Mouse (Mus musculus): ENCODE measurements at regions not wholly inside any gene's neighbourhood (a gene's known extent, or its start where the extent isn't known, plus 50 kb on each side); places are given as distances from the start of the nearest gene placed in this dataset.

DNA sequence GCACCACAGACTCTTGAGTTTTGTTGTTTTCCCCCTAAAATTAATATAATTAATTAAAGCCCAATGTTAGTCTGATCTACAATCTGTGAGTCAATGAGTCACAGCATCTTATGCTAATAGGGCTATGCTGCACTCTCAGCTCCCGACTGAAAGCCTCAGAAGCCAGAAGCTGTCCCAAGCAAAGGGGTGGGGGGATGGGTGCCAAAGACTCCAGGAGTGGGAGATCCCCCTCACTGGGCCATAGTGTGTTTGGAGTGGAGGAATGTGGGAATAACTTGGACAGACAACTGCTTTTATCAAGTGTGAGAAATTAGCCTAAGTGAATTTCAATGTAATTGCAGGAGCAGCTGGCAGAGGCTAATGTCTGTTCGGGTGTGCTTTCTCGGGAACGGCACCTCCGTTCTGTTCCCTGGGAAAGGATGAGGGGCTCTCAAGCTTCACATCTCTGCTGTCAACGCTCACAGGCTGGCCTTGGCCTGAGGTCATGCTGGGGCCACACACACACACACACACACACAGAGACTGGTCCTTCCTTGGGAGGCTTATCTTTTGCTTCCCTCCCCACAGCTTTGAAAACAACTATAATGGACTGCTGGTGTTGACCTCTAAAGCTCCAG is 124.2 kb upstream of the 1700016C15Rik start:
- no peak overlapping the region for H3K9ac ChIP-seq
- DNase-seq (peak; percentile 31), ATAC-seq (peak; percentile 66; the same call in 1 of the 2 replicates)
- TF ChIP-seq CTCF (IDR thresholded peaks at IDR 0.05; ENCODE audit: low read depth), result no peak
- no peaks in the 10 kb centered on the region for H3K27me3 ChIP-seq (ENCODE audit: insufficient read depth, low read length)
- no peak overlapping the region for H3K27ac ChIP-seq (ENCODE audit: low read depth, low read length)
- H3K4me1 ChIP-seq (ENCODE audit: insufficient read depth), result peaks cover 4% of the 10 kb centered on the region; the same call in 1 of the 2 replicates
- H3K9me3 ChIP-seq (ENCODE audit: low read length), result no peaks in the 10 kb centered on the region
- WGBS, result 11% methylated on average over 6 of the region's 6 CpGs
- H3K4me2 ChIP-seq (ENCODE audit: low read depth), result no peak overlapping the region
- no peak overlapping the region for H3K4me3 ChIP-seq (ENCODE audit: low read depth, low read length)
- no peaks in the 10 kb centered on the region for H3K36me3 ChIP-seq (ENCODE audit: insufficient read depth)

DNA sequence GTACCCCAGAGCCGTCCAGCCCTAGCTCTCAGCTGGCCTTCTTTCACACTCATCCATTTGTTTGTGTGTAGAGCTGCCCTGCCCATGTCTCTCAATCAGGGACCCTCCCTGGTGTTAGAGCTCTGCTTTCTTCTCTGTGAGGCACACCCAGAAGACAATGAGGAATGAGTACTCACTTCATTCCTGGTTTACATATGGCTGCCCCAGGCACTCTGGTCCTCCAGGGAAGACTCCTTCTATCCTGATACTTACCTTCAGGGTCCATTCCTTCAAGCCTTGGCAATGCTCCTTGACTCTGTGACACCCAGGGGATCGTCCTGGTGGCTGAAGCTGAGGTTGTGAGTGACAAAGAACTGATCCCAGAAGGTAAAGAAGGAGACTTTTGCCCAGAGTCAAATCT is 122.0 kb upstream of the 1700016C15Rik start:
- 69% methylated on average over 2 of the region's 2 CpGs for WGBS
- H3K4me2 ChIP-seq (ENCODE audit: low read depth), result no peak overlapping the region
- peaks cover 4% of the 10 kb centered on the region; the same call in 1 of the 2 replicates for H3K4me1 ChIP-seq (ENCODE audit: insufficient read depth)
- H3K36me3 ChIP-seq (ENCODE audit: insufficient read depth), result no peaks in the 10 kb centered on the region
- H3K4me3 ChIP-seq (ENCODE audit: low read depth, low read length), result no peak overlapping the region
- no peak for DNase-seq
- H3K27me3 ChIP-seq (ENCODE audit: insufficient read depth, low read length), result no peaks in the 10 kb centered on the region
- H3K9ac ChIP-seq, result no peak overlapping the region
- no peaks in the 10 kb centered on the region for H3K9me3 ChIP-seq (ENCODE audit: low read length)
- H3K27ac ChIP-seq (ENCODE audit: low read depth, low read length), result no peak overlapping the region
- TF ChIP-seq CTCF (IDR thresholded peaks at IDR 0.05; ENCODE audit: low read depth), result no peak
- ATAC-seq, result no peak

DNA sequence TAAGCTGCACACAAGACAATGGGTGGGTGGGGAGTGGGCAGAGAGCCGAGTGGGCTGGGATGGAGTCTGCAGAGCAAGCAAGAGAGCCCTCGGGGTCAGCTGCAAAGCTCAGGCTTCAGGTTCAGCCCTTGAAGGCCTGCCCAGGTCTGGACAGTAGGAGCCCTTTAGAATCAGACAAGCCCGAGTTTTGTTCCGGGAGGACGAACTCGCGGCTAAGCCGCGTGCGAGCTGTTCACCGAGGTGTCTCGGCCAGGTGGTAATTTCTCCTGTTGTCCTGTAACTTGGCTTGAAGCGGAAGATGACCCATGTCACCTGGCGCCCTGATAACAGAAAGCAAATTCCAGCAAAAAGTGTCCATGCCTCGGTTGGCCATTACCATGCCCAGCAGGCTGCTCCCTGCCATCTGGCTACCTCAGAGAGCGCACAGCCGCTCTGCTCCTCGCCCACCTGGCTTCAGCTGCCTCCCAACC is 121.0 kb upstream of the 1700016C15Rik start:
- Histone ChIP-seq H3K9me3 (ENCODE audit: low read length) (no peaks in the 10 kb centered on the region), H3K36me3 (ENCODE audit: insufficient read depth) (no peaks in the 10 kb centered on the region), H3K4me1 (ENCODE audit: insufficient read depth) (peaks cover 4% of the 10 kb centered on the region; the same call in 1 of the 2 replicates), H3K4me3 (ENCODE audit: low read depth, low read length) (no peak overlapping the region), H3K27ac (ENCODE audit: low read depth, low read length) (no peak overlapping the region), H3K9ac (no peak overlapping the region), H3K4me2 (ENCODE audit: low read depth) (no peak overlapping the region), H3K27me3 (ENCODE audit: insufficient read depth, low read length) (no peaks in the 10 kb centered on the region)
- no peak for TF ChIP-seq CTCF (IDR thresholded peaks at IDR 0.05; ENCODE audit: low read depth)
- DNase-seq (no peak), ATAC-seq (no peak)
- 85% methylated on average over 18 of the region's 18 CpGs for WGBS

DNA sequence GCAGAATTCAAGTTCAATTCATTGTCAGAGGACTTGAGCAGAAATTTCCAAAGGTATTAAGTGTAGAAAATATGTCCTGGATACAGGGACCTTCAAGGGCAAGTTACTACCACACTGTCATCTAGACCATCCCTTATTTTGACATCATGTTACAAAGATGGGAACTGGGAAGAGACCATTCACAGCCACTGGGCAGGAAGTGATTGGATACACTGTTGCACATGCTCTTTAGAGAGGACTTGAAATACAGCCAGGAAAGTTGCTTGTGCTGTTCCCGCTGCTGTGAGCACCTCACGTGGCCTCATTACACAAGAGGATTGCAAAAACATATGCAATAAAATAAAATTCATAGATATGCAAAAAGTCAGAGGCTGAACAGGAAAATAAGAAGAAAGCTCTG is 120.4 kb upstream of the 1700016C15Rik start:
- TF ChIP-seq CTCF (IDR thresholded peaks at IDR 0.05; ENCODE audit: low read depth), result no peak
- H3K27ac ChIP-seq (ENCODE audit: low read depth, low read length), result no peak overlapping the region
- ATAC-seq (no peak), DNase-seq (no peak)
- no peak overlapping the region for H3K9ac ChIP-seq
- WGBS, result 38% methylated on average over 2 of the region's 2 CpGs
- H3K9me3 ChIP-seq (ENCODE audit: low read length), result no peaks in the 10 kb centered on the region
- H3K4me3 ChIP-seq (ENCODE audit: low read depth, low read length), result no peak overlapping the region
- peaks cover 4% of the 10 kb centered on the region; the same call in 1 of the 2 replicates for H3K4me1 ChIP-seq (ENCODE audit: insufficient read depth)
- H3K4me2 ChIP-seq (ENCODE audit: low read depth), result no peak overlapping the region
- H3K36me3 ChIP-seq (ENCODE audit: insufficient read depth), result no peaks in the 10 kb centered on the region
- no peaks in the 10 kb centered on the region for H3K27me3 ChIP-seq (ENCODE audit: insufficient read depth, low read length)

DNA sequence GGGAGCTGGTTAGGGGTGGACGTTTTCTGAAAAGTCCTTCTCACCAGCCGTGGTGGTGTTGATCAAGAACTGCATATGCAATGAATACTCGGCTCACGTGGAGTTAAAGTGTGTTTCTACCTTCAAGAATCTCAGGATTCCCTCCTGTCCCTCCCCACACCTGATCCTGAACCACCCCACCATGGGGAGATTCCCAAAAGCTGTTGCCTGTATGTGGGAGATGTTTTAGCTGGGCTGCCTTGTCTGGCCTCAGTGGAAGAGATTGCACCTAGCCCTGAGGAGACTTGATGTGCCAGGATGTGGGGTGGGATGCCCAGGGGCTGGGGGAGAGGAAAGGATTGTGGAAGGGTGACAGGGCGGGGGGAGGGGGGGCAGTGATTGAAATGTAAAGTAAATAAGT is 119.9 kb upstream of the 1700016C15Rik start:
- Histone ChIP-seq H3K27me3 (ENCODE audit: insufficient read depth, low read length) (no peaks in the 10 kb centered on the region), H3K4me2 (ENCODE audit: low read depth) (no peak overlapping the region), H3K27ac (ENCODE audit: low read depth, low read length) (no peak overlapping the region), H3K4me1 (ENCODE audit: insufficient read depth) (peaks cover 4% of the 10 kb centered on the region; the same call in 1 of the 2 replicates), H3K36me3 (ENCODE audit: insufficient read depth) (no peaks in the 10 kb centered on the region), H3K9me3 (ENCODE audit: low read length) (no peaks in the 10 kb centered on the region), H3K4me3 (ENCODE audit: low read depth, low read length) (no peak overlapping the region), H3K9ac (no peak overlapping the region)
- WGBS, result 78% methylated on average over 5 of the region's 5 CpGs
- no peak for TF ChIP-seq CTCF (IDR thresholded peaks at IDR 0.05; ENCODE audit: low read depth)
- ATAC-seq (no peak), DNase-seq (no peak)

DNA sequence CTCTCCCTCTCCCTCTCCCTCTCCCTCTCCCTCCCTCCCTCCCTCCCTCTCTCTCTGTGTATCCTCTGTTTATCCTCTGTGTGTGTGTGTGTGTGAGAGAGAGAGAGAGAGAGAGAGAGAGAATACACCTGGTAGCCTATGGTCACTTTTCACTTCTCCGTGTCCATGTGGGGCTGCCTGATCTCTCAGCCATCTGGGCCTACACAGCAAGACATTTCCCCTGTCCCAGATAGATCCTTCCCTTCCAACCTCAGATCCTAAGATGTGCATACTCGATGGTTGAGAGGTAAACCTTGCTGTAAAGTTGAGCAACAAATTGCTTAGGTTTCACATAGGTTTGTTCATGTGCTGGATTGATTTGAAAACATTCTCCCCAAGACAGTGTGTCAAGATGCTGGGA is 119.5 kb upstream of the 1700016C15Rik start:
- TF ChIP-seq CTCF (IDR thresholded peaks at IDR 0.05; ENCODE audit: low read depth), result no peak
- Histone ChIP-seq H3K27me3 (ENCODE audit: insufficient read depth, low read length) (no peaks in the 10 kb centered on the region), H3K9me3 (ENCODE audit: low read length) (no peaks in the 10 kb centered on the region), H3K4me1 (ENCODE audit: insufficient read depth) (peaks cover 4% of the 10 kb centered on the region; the same call in 1 of the 2 replicates), H3K4me3 (ENCODE audit: low read depth, low read length) (no peak overlapping the region), H3K9ac (no peak overlapping the region), H3K4me2 (ENCODE audit: low read depth) (no peak overlapping the region), H3K36me3 (ENCODE audit: insufficient read depth) (no peaks in the 10 kb centered on the region), H3K27ac (ENCODE audit: low read depth, low read length) (no peak overlapping the region)
- 82% methylated on average over 2 of the region's 2 CpGs for WGBS
- DNase-seq, result no peak
- ATAC-seq, result no peak

DNA sequence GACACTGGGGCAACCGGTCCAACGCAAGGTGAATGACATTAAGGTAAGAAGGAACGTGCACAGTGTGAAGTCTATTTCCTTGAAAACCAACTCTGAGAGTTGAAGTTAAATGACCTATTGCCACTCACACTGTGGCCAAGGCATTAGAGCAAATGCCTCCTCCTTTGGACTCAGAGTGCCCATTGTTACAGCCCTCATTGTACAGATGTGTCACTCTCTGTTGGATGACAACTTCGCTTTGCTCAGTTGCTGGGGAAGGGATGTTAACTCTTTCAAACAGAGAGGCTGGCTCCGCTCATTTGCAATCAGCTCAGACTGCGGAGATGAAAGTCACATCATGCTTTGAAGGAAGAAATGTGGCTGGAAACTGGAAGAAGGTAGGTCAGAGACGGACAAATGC is 117.1 kb upstream of the 1700016C15Rik start:
- no peaks in the 10 kb centered on the region for H3K27me3 ChIP-seq (ENCODE audit: insufficient read depth, low read length)
- no peaks in the 10 kb centered on the region for H3K9me3 ChIP-seq (ENCODE audit: low read length)
- H3K9ac ChIP-seq, result no peak overlapping the region
- no peak overlapping the region for H3K4me3 ChIP-seq (ENCODE audit: low read depth, low read length)
- no peaks in the 10 kb centered on the region for H3K36me3 ChIP-seq (ENCODE audit: insufficient read depth)
- 62% methylated on average over 7 of the region's 7 CpGs for WGBS
- ATAC-seq (no peak), DNase-seq (no peak)
- H3K4me1 ChIP-seq (ENCODE audit: insufficient read depth), result no peaks in the 10 kb centered on the region
- H3K4me2 ChIP-seq (ENCODE audit: low read depth), result no peak overlapping the region
- TF ChIP-seq CTCF (IDR thresholded peaks at IDR 0.05; ENCODE audit: low read depth), result no peak
- H3K27ac ChIP-seq (ENCODE audit: low read depth, low read length), result no peak overlapping the region

Measured in forebrain, postnatal 0 days (tissue).